Mouse (Mus musculus) adrenal gland, adult 8-10 months (tissue): ENCODE results near the gene Gm572. TPM values are rescaled to one million over a fixed set of nuclear protein-coding genes. Genes with fewer than 3 reads are reported as not detected.

ENCODE experiments used
- total RNA-seq, 4 experiments: library from RNA; stranded (reverse); gene quantifications; 2 replicates each; pipeline ENCODE4 v1.2.4; 2022

The Gm572 gene
- total RNA-seq, 4 experiments from 2014 or later = not detected

Other genes starting within 250 kb of the Gm572 start
- 10 to 100 TPM; 17.1 to 20.4 (median 17.8) TPM for gene Ubiad1, start 198.5 kb upstream of the Gm572 start, total RNA-seq
- 10 to 100 TPM; 74.2 to 82.1 (median 79.3) TPM for gene Mtor, start 194.7 kb upstream of the Gm572 start, total RNA-seq
- gene Angptl7, start 142.9 kb upstream of the Gm572 start, total RNA-seq = 1 to 10 TPM in 3 of 4 experiments, under 1 TPM in 1; 0.87 to 2.9 (median 1.4) TPM
- 10 to 100 TPM; 42.4 to 58.8 (median 51.5) TPM for gene Exosc10, start 84.9 kb upstream of the Gm572 start, total RNA-seq
- gene Srm, start 51.8 kb upstream of the Gm572 start, total RNA-seq = 10 to 100 TPM; 67.4 to 91.6 (median 76.2) TPM
- gene Masp2, start 40.8 kb upstream of the Gm572 start, total RNA-seq = 1 to 10 TPM; 1.5 to 2.6 (median 1.6) TPM
- gene Tardbp, start 16.3 kb upstream of the Gm572 start, total RNA-seq = 100 to 1,000 TPM; 216 to 285 (median 243) TPM
- 10 to 100 TPM in 2 of 4 experiments, 1 to 10 TPM in 2; 5.3 to 14.4 (median 9.8) TPM for gene Casz1, start 161.1 kb downstream of the Gm572 start, total RNA-seq